Mouse (Mus musculus): ENCODE results near the gene Epha6.

DNA sequence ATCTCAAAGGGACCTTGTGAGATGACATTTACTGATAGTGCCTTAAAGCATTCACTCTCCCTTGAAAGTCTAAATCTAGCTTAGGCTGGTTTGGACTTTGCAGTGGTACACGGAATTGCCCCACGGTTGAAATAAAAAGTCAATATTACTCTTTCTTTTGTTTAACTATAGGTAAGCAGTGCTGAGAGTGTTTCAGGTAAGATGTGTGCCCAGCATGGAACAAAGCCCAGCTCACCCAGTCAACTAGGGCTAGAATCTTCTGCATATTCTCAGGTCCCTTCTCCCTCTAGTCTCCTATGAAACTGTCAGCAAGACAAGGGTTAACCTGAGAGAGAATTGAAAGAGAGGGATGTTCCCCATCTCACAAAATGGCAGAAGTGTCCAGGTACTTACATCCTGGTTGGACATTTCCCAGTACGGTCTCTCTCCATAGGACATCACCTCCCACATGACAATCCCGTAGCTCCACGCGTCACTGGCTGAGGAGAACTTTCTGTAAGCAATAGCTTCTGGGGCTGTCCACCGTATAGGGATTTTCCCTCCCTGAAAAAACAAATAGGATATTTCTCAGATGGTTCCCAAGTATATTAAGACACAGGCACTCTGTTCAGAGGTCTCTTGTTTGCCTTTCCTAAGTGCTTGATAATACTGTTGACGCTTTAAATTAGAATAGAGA lies 923.0 kb downstream of the Epha6 start:
- TF ChIP-seq CTCF (IDR thresholded peaks at IDR 0.05; ENCODE audit: insufficient read depth, low read length) (no peak), POLR2A (IDR thresholded peaks at IDR 0.05; ENCODE audit: borderline replicate concordance, extremely low read depth, low read depth, low read length) (no peak)

Measured in lung, adult 2 months (tissue).